Mouse (Mus musculus): Measurements from ENCODE around the gene Hoxd10. TPM values are rescaled to one million over a fixed set of nuclear protein-coding genes. Genes with fewer than 3 reads are reported as not detected.

Gene Hoxd10
- polyA plus RNA-seq, 1 experiment from 2014 or later, result 1.6 TPM

- Histone ChIP-seq H3K27me3 (replicated peaks; ENCODE audit: control insufficient read depth, insufficient read depth, low read length) (peaks cover 97% of the 10 kb centered on the region), H3K4me3 (ENCODE audit: low read depth, low read length) (0 out of 2 replicates have a peak overlapping the region, but pooled peaks have one; percentile 9), H3K27ac (ENCODE audit: low read depth, low read length) (no peak overlapping the region), H3K9ac (ENCODE audit: low read depth, low read length) (no peak overlapping the region), H3K4me2 (replicated peaks; ENCODE audit: low read depth) (no peak overlapping the region), H3K36me3 (ENCODE audit: control insufficient read depth, insufficient read depth) (no peaks in the 10 kb centered on the region), H3K4me1 (replicated peaks; ENCODE audit: control insufficient read depth, insufficient read depth, low read length) (no peaks in the 10 kb centered on the region), H3K9me3 (ENCODE audit: control insufficient read depth) (no peaks in the 10 kb centered on the region)
- 2% methylated on average over 27 of the region's 27 CpGs for WGBS
- ATAC-seq, result no peak
- no peak for TF ChIP-seq CTCF (IDR thresholded peaks at IDR 0.05; ENCODE audit: low read depth)
These were observed 4.6 kb upstream of the Hoxd10 start for GRCm38 (mm10) chr2:74686988-74687697.

- ATAC-seq, result no peak
- Histone ChIP-seq H3K27ac (ENCODE audit: low read depth, low read length) (no peak overlapping the region), H3K4me1 (replicated peaks; ENCODE audit: control insufficient read depth, insufficient read depth, low read length) (no peaks in the 10 kb centered on the region), H3K27me3 (replicated peaks; ENCODE audit: control insufficient read depth, insufficient read depth, low read length) (peaks cover 97% of the 10 kb centered on the region), H3K36me3 (ENCODE audit: control insufficient read depth, insufficient read depth) (no peaks in the 10 kb centered on the region), H3K9me3 (ENCODE audit: control insufficient read depth) (no peaks in the 10 kb centered on the region), H3K4me3 (ENCODE audit: low read depth, low read length) (no peak overlapping the region), H3K9ac (ENCODE audit: low read depth, low read length) (no peak overlapping the region), H3K4me2 (replicated peaks; ENCODE audit: low read depth) (no peak overlapping the region)
- 3% methylated on average over 31 of the region's 31 CpGs for WGBS
- no peak for TF ChIP-seq CTCF (IDR thresholded peaks at IDR 0.05; ENCODE audit: low read depth)
These were observed 3.8 kb upstream of the Hoxd10 start for GRCm38 (mm10) chr2:74687698-74688555.

GRCm38 (mm10) chr2:74688795-74689573 is 2.7 kb upstream of the Hoxd10 start:
- TF ChIP-seq CTCF (IDR thresholded peaks at IDR 0.05; ENCODE audit: low read depth), result no peak
- H3K9ac ChIP-seq (ENCODE audit: low read depth, low read length), result no peak overlapping the region
- H3K4me1 ChIP-seq (replicated peaks; ENCODE audit: control insufficient read depth, insufficient read depth, low read length), result no peaks in the 10 kb centered on the region
- H3K27me3 ChIP-seq (replicated peaks; ENCODE audit: control insufficient read depth, insufficient read depth, low read length), result peaks cover 97% of the 10 kb centered on the region
- H3K36me3 ChIP-seq (ENCODE audit: control insufficient read depth, insufficient read depth), result no peaks in the 10 kb centered on the region
- ATAC-seq, result no peak
- 5% methylated on average over 12 of the region's 12 CpGs for WGBS
- no peaks in the 10 kb centered on the region for H3K9me3 ChIP-seq (ENCODE audit: control insufficient read depth)
- no peak overlapping the region for H3K27ac ChIP-seq (ENCODE audit: low read depth, low read length)
- no peak overlapping the region for H3K4me2 ChIP-seq (replicated peaks; ENCODE audit: low read depth)
- H3K4me3 ChIP-seq (ENCODE audit: low read depth, low read length), result 0 out of 2 replicates have a peak overlapping the region, but pooled peaks have one; percentile 1

- Histone ChIP-seq H3K9ac (ENCODE audit: low read depth, low read length) (no peak overlapping the region), H3K27ac (ENCODE audit: low read depth, low read length) (no peak overlapping the region), H3K9me3 (ENCODE audit: control insufficient read depth) (no peaks in the 10 kb centered on the region), H3K4me3 (ENCODE audit: low read depth, low read length) (0 out of 2 replicates have a peak overlapping the region, but pooled peaks have one; percentile 1), H3K27me3 (replicated peaks; ENCODE audit: control insufficient read depth, insufficient read depth, low read length) (peaks cover 97% of the 10 kb centered on the region), H3K4me1 (replicated peaks; ENCODE audit: control insufficient read depth, insufficient read depth, low read length) (no peaks in the 10 kb centered on the region), H3K36me3 (ENCODE audit: control insufficient read depth, insufficient read depth) (no peaks in the 10 kb centered on the region), H3K4me2 (replicated peaks; ENCODE audit: low read depth) (no peak overlapping the region; the same call in 1 of the 2 replicates)
- no peak for ATAC-seq
- 2% methylated on average over 24 of the region's 24 CpGs for WGBS
- TF ChIP-seq CTCF (IDR thresholded peaks at IDR 0.05; ENCODE audit: low read depth), result no peak
These were observed 2.0 kb upstream of the Hoxd10 start for GRCm38 (mm10) chr2:74689574-74690337.

GRCm38 (mm10) chr2:74690338-74690716 is 1.4 kb upstream of the Hoxd10 start:
- no peak overlapping the region for H3K27ac ChIP-seq (ENCODE audit: low read depth, low read length)
- ATAC-seq, result no peak
- no peak overlapping the region for H3K4me2 ChIP-seq (replicated peaks; ENCODE audit: low read depth)
- no peak overlapping the region for H3K4me3 ChIP-seq (ENCODE audit: low read depth, low read length)
- no peaks in the 10 kb centered on the region for H3K36me3 ChIP-seq (ENCODE audit: control insufficient read depth, insufficient read depth)
- H3K27me3 ChIP-seq (replicated peaks; ENCODE audit: control insufficient read depth, insufficient read depth, low read length), result peaks cover 97% of the 10 kb centered on the region
- no peaks in the 10 kb centered on the region for H3K9me3 ChIP-seq (ENCODE audit: control insufficient read depth)
- TF ChIP-seq CTCF (IDR thresholded peaks at IDR 0.05; ENCODE audit: low read depth), result no peak
- 9% methylated on average over 8 of the region's 8 CpGs for WGBS
- no peaks in the 10 kb centered on the region for H3K4me1 ChIP-seq (replicated peaks; ENCODE audit: control insufficient read depth, insufficient read depth, low read length)
- H3K9ac ChIP-seq (ENCODE audit: low read depth, low read length), result no peak overlapping the region
